Comparison of ENCODE assay signal across 22 mouse cellular contexts in the genomic region with DNA sequence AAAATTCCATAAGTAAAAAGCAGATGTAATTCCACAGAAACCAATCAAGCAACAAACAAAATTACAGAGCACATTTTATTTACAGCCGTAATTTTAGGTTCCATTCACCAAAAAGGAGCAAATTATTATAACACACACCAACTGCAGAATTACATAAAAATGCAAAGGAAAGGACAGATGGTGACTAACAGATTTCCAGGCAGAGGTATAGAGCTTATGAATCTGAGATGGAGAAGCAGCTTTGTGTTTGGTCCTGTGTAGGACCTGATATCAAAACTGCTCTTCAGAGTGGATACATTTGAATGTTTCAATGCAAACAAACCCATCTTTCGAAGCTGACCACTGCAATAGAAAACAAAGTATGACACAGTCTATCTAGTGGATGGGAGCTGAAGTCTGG. TPM values are rescaled to one million over a fixed set of nuclear protein-coding genes. Genes with fewer than 3 reads are reported as not detected.
DNase-seq lines count a peak whose midpoint lies in the region; ATAC-seq and TF ChIP-seq lines count a peak whose summit lies in the region.
"Had no signal": no experiment of that assay in that cellular context is flagged by ENCODE, and none has a peak within 500 bp of the region (broad histone marks: within the 10 kb centered on the region; RNA-seq: fewer than 3 reads in every experiment).

No protein-coding gene starts in this region.

- no peaks in the 10 kb centered on the region for H3K27me3 ChIP-seq in liver, embryonic 13.5 days
- no peaks in the 10 kb centered on the region for H3K27me3 ChIP-seq in liver, embryonic 11.5 days (replicated peaks; ENCODE audit: control insufficient read depth, insufficient read depth, low read length)
- no peaks in the 10 kb centered on the region for H3K27me3 ChIP-seq in liver, embryonic 16.5 days (ENCODE audit: control insufficient read depth, insufficient read depth, low read depth, low read length)
- H3K27me3 ChIP-seq: embryonic facial prominence, embryonic 13.5 days; forebrain, embryonic 15.5 days; hindbrain, embryonic 12.5 days; hindbrain, embryonic 15.5 days had no signal

- H3K4me1 ChIP-seq in liver, embryonic 13.5 days (replicated peaks), result peaks cover 51% of the 10 kb centered on the region
- H3K4me1 ChIP-seq in liver, embryonic 11.5 days (replicated peaks; ENCODE audit: control insufficient read depth, insufficient read depth, low read length), result peaks cover 15% of the 10 kb centered on the region
- peaks cover 31% of the 10 kb centered on the region for H3K4me1 ChIP-seq in liver, embryonic 16.5 days (ENCODE audit: control insufficient read depth, low read depth, low read length)
- H3K4me1 ChIP-seq: forebrain, embryonic 12.5 days; forebrain, embryonic 15.5 days; hindbrain, embryonic 15.5 days had no signal

- no peak overlapping the region for H3K4me2 ChIP-seq in liver, embryonic 13.5 days
- H3K4me2 ChIP-seq in liver, embryonic 11.5 days, result no peak overlapping the region
- no peak overlapping the region for H3K4me2 ChIP-seq in liver, embryonic 16.5 days (ENCODE audit: low read depth, low read length)
- H3K4me2 ChIP-seq: embryonic facial prominence, embryonic 13.5 days; forebrain, embryonic 12.5 days; forebrain, embryonic 15.5 days; heart, embryonic 11.5 days; hindbrain, embryonic 12.5 days; hindbrain, embryonic 15.5 days had no signal

- no peak for DNase-seq in liver, embryonic 13.5 days
- no peak for DNase-seq in liver, embryonic 11.5 days (ENCODE audit: low spot score)
- peak; percentile 15 for DNase-seq in brain, embryonic 14.5 days (ENCODE audit: low read depth)
- no peak for DNase-seq in kidney, postnatal 25 days
- DNase-seq in embryo, embryonic 9.5 days (ENCODE audit: extremely low spot score), result no peak
- DNase-seq: adrenal gland, adult 2 months; adrenal gland, postnatal 14 days; cerebellum, adult 18-20 months; cerebellum, adult 9-10 months; cerebellum, postnatal 25 days; gastrocnemius, adult 2 months; gastrocnemius, postnatal 14 days had no signal

- ATAC-seq in liver, embryonic 13.5 days (ENCODE audit: low read depth), result no peak
- no peak for ATAC-seq in liver, embryonic 11.5 days (replicated peaks; ENCODE audit: low FRiP score)
- no peak for ATAC-seq in liver, embryonic 16.5 days (ENCODE audit: low read depth)
- ATAC-seq: CD4-positive, CD25-positive, alpha-beta regulatory T cell, adult 4 months; forebrain, embryonic 15.5 days had no signal

- H3K9ac ChIP-seq in liver, embryonic 13.5 days, result no peak overlapping the region
- no peak overlapping the region for H3K9ac ChIP-seq in liver, embryonic 11.5 days (ENCODE audit: low read depth, low read length)
- H3K9ac ChIP-seq in liver, embryonic 16.5 days (ENCODE audit: low read depth, low read length), result no peak overlapping the region
- H3K9ac ChIP-seq: embryonic facial prominence, embryonic 13.5 days; forebrain, embryonic 12.5 days; forebrain, embryonic 15.5 days; hindbrain, embryonic 12.5 days; hindbrain, embryonic 15.5 days had no signal

- no peaks in the 10 kb centered on the region for H3K9me3 ChIP-seq in liver, embryonic 13.5 days (replicated peaks)
- H3K9me3 ChIP-seq in liver, embryonic 11.5 days (ENCODE audit: control insufficient read depth, low read length), result no peaks in the 10 kb centered on the region
- no peaks in the 10 kb centered on the region for H3K9me3 ChIP-seq in liver, embryonic 16.5 days (replicated peaks; ENCODE audit: control insufficient read depth, low read length)
- H3K9me3 ChIP-seq: embryonic facial prominence, embryonic 10.5 days; embryonic facial prominence, embryonic 13.5 days; forebrain, embryonic 12.5 days; forebrain, embryonic 15.5 days; hindbrain, embryonic 12.5 days; hindbrain, embryonic 15.5 days had no signal

- 85% methylated on average over 2 of the region's 2 CpGs for WGBS in liver, embryonic 13.5 days (ENCODE audit: insufficient replicate concordance)
- 86% methylated on average over 2 of the region's 2 CpGs for WGBS in liver, embryonic 11.5 days
- 85% methylated on average over 2 of the region's 2 CpGs for WGBS in liver, embryonic 16.5 days (ENCODE audit: insufficient replicate concordance)

- no peak for TF ChIP-seq POLR2A in brain, embryonic 14.5 days (IDR thresholded peaks at IDR 0.05; ENCODE audit: borderline replicate concordance, extremely low read depth, insufficient read depth, insufficient read length, poor library complexity, severe bottlenecking)

- peaks cover 18% of the 10 kb centered on the region for H3K36me3 ChIP-seq in liver, embryonic 13.5 days
- no peaks in the 10 kb centered on the region; the same call in 1 of the 2 replicates for H3K36me3 ChIP-seq in liver, embryonic 11.5 days (ENCODE audit: control insufficient read depth, insufficient read depth, low read length)
- peaks cover 13% of the 10 kb centered on the region for H3K36me3 ChIP-seq in liver, embryonic 16.5 days (ENCODE audit: control insufficient read depth, insufficient read depth)
- H3K36me3 ChIP-seq: embryonic facial prominence, embryonic 10.5 days; embryonic facial prominence, embryonic 13.5 days; forebrain, embryonic 12.5 days; forebrain, embryonic 15.5 days; hindbrain, embryonic 12.5 days; hindbrain, embryonic 15.5 days had no signal

- TF ChIP-seq CTCF in brain, embryonic 14.5 days (IDR thresholded peaks at IDR 0.05; ENCODE audit: borderline replicate concordance, extremely low read depth, insufficient read depth, insufficient read length), result no peak

- H3K4me3 ChIP-seq in liver, embryonic 13.5 days (replicated peaks), result no peak overlapping the region
- no peak overlapping the region for H3K4me3 ChIP-seq in liver, embryonic 11.5 days (ENCODE audit: low read depth, low read length)
- no peak overlapping the region for H3K4me3 ChIP-seq in liver, embryonic 16.5 days (ENCODE audit: low read depth, low read length)
- H3K4me3 ChIP-seq: embryonic facial prominence, embryonic 10.5 days; embryonic facial prominence, embryonic 13.5 days; erythroblast, embryonic 14.5 days; forebrain, embryonic 12.5 days; forebrain, embryonic 15.5 days; gastrocnemius, adult 2 months; hindbrain, embryonic 12.5 days; hindbrain, embryonic 15.5 days had no signal

- peak overlapping the region; percentile 71 for H3K27ac ChIP-seq in liver, embryonic 13.5 days
- no peak overlapping the region for H3K27ac ChIP-seq in liver, embryonic 11.5 days (ENCODE audit: low read depth, low read length)
- peak overlapping the region; percentile 36 for H3K27ac ChIP-seq in liver, embryonic 16.5 days (ENCODE audit: low read length)
- H3K27ac ChIP-seq: embryonic facial prominence, embryonic 10.5 days; embryonic facial prominence, embryonic 13.5 days; forebrain, embryonic 12.5 days; forebrain, embryonic 15.5 days; gastrocnemius, adult 2 months; hindbrain, embryonic 12.5 days; hindbrain, embryonic 15.5 days had no signal

RNA-seq across cellular contexts. Expression of a gene that starts 31.1 kb away (rescaled TPM):
- polyA plus RNA-seq in liver, embryonic 13.5 days (2015; fragmentation: Nextera tagmentation; extraction: Ambion mirVana), result 1.9 and 2.1 TPM in 2 replicates
- polyA plus RNA-seq in liver, embryonic 11.5 days (2014; fragmentation: Nextera tagmentation; extraction: Ambion mirVana), result 2.9 and 3.7 TPM in 2 replicates
- 7.2 and 8.6 TPM in 2 replicates for polyA plus RNA-seq in brain, embryonic 14.5 days (2012; rRNA removed)
- 1.3 and 1.7 TPM in 2 replicates for polyA plus RNA-seq in liver, embryonic 16.5 days (2015; fragmentation: Nextera tagmentation; extraction: Ambion mirVana)
